Mouse (Mus musculus) megakaryocyte, embryonic 14.5 days (primary cell): ENCODE measurements around the gene Trmt1.

Experiments used
- FLI1 ChIP-seq: IDR thresholded peaks from 2 replicates; pipeline ENCODE4 v1.6.1; 2012; ENCODE audit warnings: low read length, inconsistent platforms, mixed read lengths
- GATA1 ChIP-seq: IDR thresholded peaks from 3 replicates; pipeline ENCODE4 v1.6.1; 2012; ENCODE audit warnings: mixed read lengths, low read length, inconsistent platforms, borderline replicate concordance

DNA sequence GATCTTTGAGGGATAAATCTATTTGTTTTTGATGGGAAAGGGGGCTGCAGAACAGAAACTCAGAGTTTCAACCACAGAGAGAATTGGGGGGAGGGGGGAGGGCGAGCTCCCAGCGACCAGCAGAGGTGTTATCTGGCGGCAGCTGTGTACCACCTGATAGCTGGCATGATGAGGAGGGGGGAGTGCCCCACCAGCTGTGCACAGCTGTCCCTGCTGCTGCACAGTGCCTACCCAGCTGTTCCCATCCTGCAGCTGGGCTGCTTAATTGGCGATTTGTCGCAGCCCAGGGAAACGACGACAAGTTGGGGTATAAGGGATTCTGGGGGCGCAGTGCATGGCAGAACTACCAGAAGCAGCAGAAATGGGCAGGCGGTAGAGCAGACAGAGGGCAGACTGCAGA, 38.6 kb downstream of the Trmt1 start:
- no peak for TF ChIP-seq GATA1
- no peak for TF ChIP-seq FLI1
